Mouse (Mus musculus) CH12.LX (cell line): ENCODE results near the gene Grpel1. TPM values are rescaled to one million over a fixed set of nuclear protein-coding genes. Genes with fewer than 3 reads are reported as not detected.

Experiments
- DNase-seq: peaks from one replicate; pipeline ENCODE4 v3.0.0-alpha.2; 2013; ENCODE audit errors: extremely low read depth
- H3K27ac ChIP-seq: 2 replicates; pipeline ENCODE4 v1.5.1; 2012; ENCODE audit warnings: low read depth, mild to moderate bottlenecking, control low read depth, moderate library complexity; ENCODE audit not compliant: insufficient read depth
- H3K27me3 ChIP-seq: replicated peaks from 2 replicates; pipeline ENCODE3; 2012; ENCODE audit warnings: inconsistent platforms
- H3K36me3 ChIP-seq, 2 experiments: replicated peaks in 1 of 2; 2 replicates each; pipeline versions ENCODE3 to v1.6.1; 2012; ENCODE audit warnings: inconsistent platforms in 1 of 2, low read length in 1 of 2, mild to moderate bottlenecking in 1 of 2, mixed read lengths in 1 of 2, moderate library complexity in 1 of 2; ENCODE audit not compliant: control insufficient read depth in 1 of 2, insufficient read depth in 1 of 2
- H3K4me1 ChIP-seq, 2 experiments: 2 replicates each; pipeline ENCODE4 v1.6.1; 2012; ENCODE audit warnings: inconsistent platforms in 1 of 2, moderate library complexity in 1 of 2; ENCODE audit not compliant: insufficient read depth in 2 of 2, control insufficient read depth in 1 of 2
- H3K4me2 ChIP-seq: 2 replicates; pipeline ENCODE4 v1.6.1; 2012; ENCODE audit warnings: low read depth, mild to moderate bottlenecking, control low read depth; ENCODE audit not compliant: poor library complexity, insufficient read depth, severe bottlenecking
- H3K4me3 ChIP-seq, 3 experiments: fragments of 150-350 bp in 1 of 3; sonication (generic) in 1 of 3; replicated peaks in 1 of 3; 2 replicates each; pipeline versions ENCODE3 to v1.5.1; 2011 to 2012; ENCODE audit warnings: low read depth in 2 of 3, low read length in 2 of 3, mild to moderate bottlenecking in 2 of 3, moderate library complexity in 2 of 3, control low read depth in 1 of 3, improper control_type of control experiment in 1 of 3, inconsistent platforms in 1 of 3, mixed read lengths in 1 of 3; ENCODE audit not compliant: poor library complexity in 1 of 3
- H3K79me2 ChIP-seq: replicated peaks from 2 replicates; pipeline ENCODE4 v1.6.1; 2012; ENCODE audit warnings: mild to moderate bottlenecking, moderate library complexity; ENCODE audit not compliant: control insufficient read depth, poor library complexity, insufficient read depth, severe bottlenecking; ENCODE audit errors: extremely low read depth
- H3K9ac ChIP-seq: 2 replicates; pipeline ENCODE4 v1.6.1; 2012; ENCODE audit warnings: low read depth, mild to moderate bottlenecking, control low read depth, moderate library complexity; ENCODE audit not compliant: insufficient read depth
- H3K9me3 ChIP-seq: replicated peaks from 2 replicates; pipeline ENCODE3; 2012; ENCODE audit warnings: low read length, inconsistent platforms, mixed read lengths
- CHD1 ChIP-seq: IDR thresholded peaks from 2 replicates; pipeline ENCODE4 v1.6.1; 2012; ENCODE audit warnings: low read depth, low read length, improper control_type of control experiment, inconsistent platforms
- CTCF ChIP-seq, 2 experiments: IDR thresholded peaks in 1 of 2; conservative IDR thresholded peaks in 1 of 2; 2 replicates each; pipeline ENCODE4 v1.5.1; 2011 to 2012; ENCODE audit warnings: low read depth in 2 of 2, low read length in 2 of 2, improper control_type of control experiment in 1 of 2, inconsistent platforms in 1 of 2, mild to moderate bottlenecking in 1 of 2, moderate library complexity in 1 of 2
- HCFC1 ChIP-seq: IDR thresholded peaks from 2 replicates; pipeline ENCODE4 v1.6.1; 2012; ENCODE audit warnings: low read depth, mild to moderate bottlenecking, inconsistent platforms, low read length, improper control_type of control experiment
- IRF4 ChIP-seq: IDR thresholded peaks from 2 replicates; pipeline ENCODE4 v1.6.1; 2014; ENCODE audit warnings: low read depth, mild to moderate bottlenecking, inconsistent platforms, low read length, improper control_type of control experiment
- MAZ ChIP-seq: IDR thresholded peaks from 2 replicates; pipeline ENCODE4 v1.6.1; 2012; ENCODE audit warnings: low read depth, mild to moderate bottlenecking, inconsistent platforms, low read length, improper control_type of control experiment, moderate library complexity
- MEF2A ChIP-seq: IDR thresholded peaks from 2 replicates; pipeline ENCODE4 v1.6.1; 2014; ENCODE audit warnings: low read depth, mild to moderate bottlenecking, inconsistent platforms, low read length, improper control_type of control experiment, borderline replicate concordance
- MYC ChIP-seq: IDR thresholded peaks from 2 replicates; pipeline ENCODE4 v1.6.1; 2011; ENCODE audit warnings: low read depth, mild to moderate bottlenecking, improper control_type of control experiment, low read length
- NRF1 ChIP-seq: IDR thresholded peaks from 2 replicates; pipeline ENCODE4 v1.6.1; 2014; ENCODE audit warnings: low read depth, mild to moderate bottlenecking, inconsistent platforms, low read length, improper control_type of control experiment, moderate library complexity
- RAD21 ChIP-seq: IDR thresholded peaks from 2 replicates; pipeline ENCODE4 v1.6.1; 2011; ENCODE audit warnings: low read depth, mild to moderate bottlenecking, low read length, improper control_type of control experiment, moderate library complexity
- SIN3A ChIP-seq: IDR thresholded peaks from 2 replicates; pipeline ENCODE4 v1.6.1; 2012; ENCODE audit warnings: low read length, improper control_type of control experiment, inconsistent platforms
- SMC3 ChIP-seq: IDR thresholded peaks from 2 replicates; pipeline ENCODE4 v1.6.1; 2011; ENCODE audit warnings: low read depth, low read length, improper control_type of control experiment
- TCF12 ChIP-seq: IDR thresholded peaks from 2 replicates; pipeline ENCODE4 v1.6.1; 2014; ENCODE audit warnings: low read depth, mild to moderate bottlenecking, inconsistent platforms, low read length, improper control_type of control experiment
- ZC3H11A ChIP-seq: IDR thresholded peaks from 2 replicates; pipeline ENCODE4 v1.6.1; 2012; ENCODE audit warnings: low read depth, mild to moderate bottlenecking, inconsistent platforms, low read length, improper control_type of control experiment
- ZKSCAN1 ChIP-seq: IDR thresholded peaks from 2 replicates; pipeline ENCODE4 v1.6.1; 2012; ENCODE audit warnings: low read depth, inconsistent platforms, low read length, improper control_type of control experiment, borderline replicate concordance
- dilution Hi-C: fragments of 300-500 bp; cut with MboI; formaldehyde crosslinking; loops from 2 replicates; pipeline ENCODE4 v1.14.3; 2020; ENCODE audit warnings: low sequenced_read_pairs; ENCODE audit not compliant: extremely low pct_unique_long_range_greater_than_20kb, extremely low pct_ligation_motif_present
- in situ Hi-C: fragments of 300-500 bp; cut with MboI; formaldehyde crosslinking; loops from 3 replicates; pipeline ENCODE4 v1.14.3; 2019; ENCODE audit warnings: low sequenced_read_pairs, low pct_ligation_motif_present, low pct_unique_long_range_greater_than_20kb, mixed read lengths
- polyA plus RNA-seq: library from polyadenylated mRNA; unstranded; fragments of >175 nt; gene quantifications from 2 replicates; pipeline ENCODE4 v1.2.1, GENCODE M21; 2012; ENCODE audit warnings: low read depth; ENCODE audit not compliant: insufficient read length
- total RNA-seq, 2 experiments: library from RNA; depleted of rRNA; stranded (reverse); fragments of 300-350 nt in 1 of 2; fragments of >200 nt in 1 of 2; gene quantifications; 2 replicates each; pipeline ENCODE4 v1.2.3; 2012 to 2014

The Grpel1 gene
- total and polyA plus RNA-seq, 3 experiments: 37.4 to 59.7 (median 41.2) TPM

GRCm38 (mm10) chr5:36462810-36463209 is 2.0 kb upstream of the Grpel1 start:
- peak; percentile 62 for DNase-seq
- peak; percentile 66 for TF ChIP-seq ZC3H11A
- TF ChIP-seq HCFC1: no peak
- peak; percentile 80 for TF ChIP-seq SMC3
- TF ChIP-seq TCF12: 0 out of 2 replicates have a peak, but pooled peaks have one; percentile 24
- peak; percentile 70 to 92 for TF ChIP-seq CTCF (conservative IDR thresholded peaks at IDR 0.05 in 1 of 2, IDR thresholded peaks at IDR 0.05 in 1 of 2; ENCODE audit: low read depth in 2 of 2, low read length in 2 of 2)
- peak; percentile 88 for TF ChIP-seq MAZ
- no peak for TF ChIP-seq ZKSCAN1
- TF ChIP-seq CHD1: no peak
- TF ChIP-seq MEF2A: 0 out of 2 replicates have a peak, but pooled peaks have one; percentile 35
- peak; percentile 86 for TF ChIP-seq RAD21
- TF ChIP-seq SIN3A: peak; percentile 49; the same call in 1 of the 2 replicates
- peak; percentile 33; the same call in 1 of the 2 replicates for TF ChIP-seq NRF1
- TF ChIP-seq IRF4: peak; percentile 30; the same call in 1 of the 2 replicates
- Histone ChIP-seq H3K4me1 (peaks cover 5 to 27% of the 10 kb centered on the region in 2 experiments; a peak in 3 of 4 replicates), H3K9ac (no peak overlapping the region), H3K4me2 (no peak overlapping the region), H3K27ac (no peak overlapping the region), H3K4me3 (no peak overlapping the region), H3K36me3 (peaks cover 5 to 10% of the 10 kb centered on the region in 2 experiments), H3K9me3 (no peaks in the 10 kb centered on the region), H3K79me2 (peaks cover 27% of the 10 kb centered on the region), H3K27me3 (no peaks in the 10 kb centered on the region)
- in situ Hi-C loops (no loop called here), dilution Hi-C loops (no loop called here)

- H3K4me3 ChIP-seq: no peak overlapping the region
- H3K4me2 ChIP-seq: no peak overlapping the region
- DNase-seq: no peak
- peaks cover 5 to 27% of the 10 kb centered on the region in 2 experiments; a peak in 3 of 4 replicates for H3K4me1 ChIP-seq
- TF ChIP-seq CTCF (conservative IDR thresholded peaks at IDR 0.05 in 1 of 2, IDR thresholded peaks at IDR 0.05 in 1 of 2; ENCODE audit: low read depth in 2 of 2, low read length in 2 of 2) (no peak), MYC (no peak), MEF2A (no peak), TCF12 (no peak)
- TF ChIP-seq, all 38 proteins: peak for 0
- dilution Hi-C loops (no loop called here), in situ Hi-C loops (no loop called here)
- H3K79me2 ChIP-seq: peaks cover 33% of the 10 kb centered on the region
- H3K27me3 ChIP-seq: no peaks in the 10 kb centered on the region
- H3K9ac ChIP-seq: no peak overlapping the region
- peaks cover 5 to 16% of the 10 kb centered on the region in 2 experiments for H3K36me3 ChIP-seq
- no peak overlapping the region for H3K27ac ChIP-seq
- no peaks in the 10 kb centered on the region for H3K9me3 ChIP-seq
Measured at GRCm38 (mm10) chr5:36463391-36463790, 1.4 kb upstream of the Grpel1 start.
